Mouse (Mus musculus) adrenal gland, adult (tissue): ENCODE measurements around the gene Spg20.

Experiments
- DNase-seq, 2 experiments: peaks; one replicate each; pipeline ENCODE4 v3.0.0; 2022 to 2023; ENCODE audit warnings: low spot score in 1 of 2; ENCODE audit not compliant: inconsistent age in 2 of 2

The Spg20 gene

GRCm38 (mm10) chr3:55111935-55112709, at the start of gene Spg20:
TSS of gene Spg20 (plus strand) at chr3:55112108.
- peak; percentile 96 to 99 for DNase-seq

GRCm38 (mm10) chr3:55062653-55063052, 49.3 kb upstream of the Spg20 start:
- DNase-seq = no peak

GRCm38 (mm10) chr3:55064396-55064795, 47.5 kb upstream of the Spg20 start:
- peak; percentile 56 to 88 for DNase-seq

- DNase-seq = no peak
These were observed 45.9 kb upstream of the Spg20 start for GRCm38 (mm10) chr3:55065738-55066665.

GRCm38 (mm10) chr3:55066666-55067023, 45.3 kb upstream of the Spg20 start:
- no peak for DNase-seq

- DNase-seq = no peak
These were observed 44.0 kb upstream of the Spg20 start for GRCm38 (mm10) chr3:55067791-55068434.

- DNase-seq = no peak
These were observed 37.2 kb upstream of the Spg20 start for GRCm38 (mm10) chr3:55074576-55075293.

GRCm38 (mm10) chr3:55075294-55075648, 36.6 kb upstream of the Spg20 start:
- DNase-seq = no peak

GRCm38 (mm10) chr3:55078233-55078632, 33.7 kb upstream of the Spg20 start:
- no peak for DNase-seq

GRCm38 (mm10) chr3:55079619-55080018, 32.3 kb upstream of the Spg20 start:
- no peak for DNase-seq

GRCm38 (mm10) chr3:55080055-55080454, 31.9 kb upstream of the Spg20 start:
- peak; percentile 66 to 93 for DNase-seq

- DNase-seq = no peak
These were observed 27.1 kb upstream of the Spg20 start for GRCm38 (mm10) chr3:55084781-55085180.

- no peak for DNase-seq
These were observed 26.2 kb upstream of the Spg20 start for GRCm38 (mm10) chr3:55085716-55086115.

GRCm38 (mm10) chr3:55086948-55087347, 25.0 kb upstream of the Spg20 start:
- DNase-seq = no peak

GRCm38 (mm10) chr3:55087360-55087759, 24.5 kb upstream of the Spg20 start:
- peak in 1 of 2 experiments; percentile 44 for DNase-seq

- no peak for DNase-seq
These were observed 23.5 kb upstream of the Spg20 start for GRCm38 (mm10) chr3:55088359-55088758.

GRCm38 (mm10) chr3:55088843-55089242, 23.1 kb upstream of the Spg20 start:
- DNase-seq = no peak

- peak in 1 of 2 experiments; percentile 45 for DNase-seq
These were observed 22.6 kb upstream of the Spg20 start for GRCm38 (mm10) chr3:55089291-55089690.

GRCm38 (mm10) chr3:55093161-55093560, 18.7 kb upstream of the Spg20 start:
- DNase-seq = peak in 1 of 2 experiments; percentile 44

- DNase-seq = peak; percentile 39 to 77
These were observed 15.8 kb upstream of the Spg20 start for GRCm38 (mm10) chr3:55095968-55096654.
